Mouse (Mus musculus): ENCODE data around the gene Ubfd1.

The Ubfd1 gene

GRCm38 (mm10) chr7:122081071-122081470, 14.1 kb downstream of the Ubfd1 start:
- DNase-seq (ENCODE audit: inconsistent age in 2 of 2, low spot score in 1 of 2): no peak

GRCm38 (mm10) chr7:122087195-122087982, 20.4 kb downstream of the Ubfd1 start:
- DNase-seq (ENCODE audit: inconsistent age in 2 of 2, low spot score in 1 of 2): peak in 1 of 2 experiments; percentile 35

GRCm38 (mm10) chr7:122094564-122095330, 27.8 kb downstream of the Ubfd1 start:
- DNase-seq (ENCODE audit: inconsistent age in 2 of 2, low spot score in 1 of 2): peak in 1 of 2 experiments; percentile 24

- DNase-seq (ENCODE audit: inconsistent age in 2 of 2, low spot score in 1 of 2): no peak
Observed at GRCm38 (mm10) chr7:122098009-122098408, 31.0 kb downstream of the Ubfd1 start.

- DNase-seq (ENCODE audit: inconsistent age in 2 of 2, low spot score in 1 of 2): peak; percentile 31 to 75
Observed at GRCm38 (mm10) chr7:122099222-122099621, 32.2 kb downstream of the Ubfd1 start.

- peak in 1 of 2 experiments; percentile 61 for DNase-seq (ENCODE audit: inconsistent age in 2 of 2, low spot score in 1 of 2)
Observed at GRCm38 (mm10) chr7:122101014-122101746, 34.2 kb downstream of the Ubfd1 start.

GRCm38 (mm10) chr7:122101747-122102244, 34.8 kb downstream of the Ubfd1 start, which contains the start of gene Ndufab1:
Gene Ndufab1, minus strand, starts transcription at chr7:122101886.
- DNase-seq (ENCODE audit: inconsistent age in 2 of 2, low spot score in 1 of 2): peak; percentile 90 to 96

GRCm38 (mm10) chr7:122108206-122108605, 41.2 kb downstream of the Ubfd1 start:
- DNase-seq (ENCODE audit: inconsistent age in 2 of 2, low spot score in 1 of 2): no peak

GRCm38 (mm10) chr7:122123518-122123917, 56.5 kb downstream of the Ubfd1 start:
- DNase-seq (ENCODE audit: inconsistent age in 2 of 2, low spot score in 1 of 2): no peak

GRCm38 (mm10) chr7:122125636-122126035, 58.7 kb downstream of the Ubfd1 start:
- DNase-seq (ENCODE audit: inconsistent age in 2 of 2, low spot score in 1 of 2): no peak

- peak in 1 of 2 experiments; percentile 43 for DNase-seq (ENCODE audit: inconsistent age in 2 of 2, low spot score in 1 of 2)
Observed at GRCm38 (mm10) chr7:122126946-122127345, 60.0 kb downstream of the Ubfd1 start.
